Mouse (Mus musculus) C2C12 (cell line): ENCODE data around the gene Cldn18.

Source experiments
- CTCF ChIP-seq: IDR thresholded peaks from one replicate; pipeline ENCODE4 v1.5.1; 2011; ENCODE audit not compliant: control insufficient read depth, insufficient read depth, insufficient read length
- USF1 ChIP-seq: IDR thresholded peaks from one replicate; pipeline ENCODE4 v1.6.1; 2011; ENCODE audit warnings: low read depth, mild to moderate bottlenecking, control low read depth, moderate library complexity

DNA sequence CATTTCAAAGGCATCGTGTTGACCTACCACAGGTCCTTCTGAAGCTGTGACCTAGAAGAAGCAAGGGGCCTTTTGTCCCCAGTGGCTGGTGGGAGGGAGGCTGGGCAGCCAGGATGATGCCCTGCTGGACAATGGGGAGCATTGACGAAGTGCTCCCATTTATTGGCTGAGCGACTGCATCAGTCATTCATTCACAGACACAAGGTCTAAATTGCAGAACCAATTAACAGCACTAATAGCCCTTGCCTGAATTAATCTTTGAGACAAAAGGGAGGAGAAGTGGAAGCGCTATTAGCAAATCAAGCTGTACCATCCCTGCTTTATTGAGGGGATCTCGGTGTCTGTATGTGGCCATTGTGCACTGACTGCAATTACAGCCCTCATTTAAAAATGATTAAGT is 27.5 kb upstream of the Cldn18 start:
- TF ChIP-seq CTCF: no peak
- no peak for TF ChIP-seq USF1
